ENCODE assay signal across 14 mouse cellular contexts in the genomic region with DNA sequence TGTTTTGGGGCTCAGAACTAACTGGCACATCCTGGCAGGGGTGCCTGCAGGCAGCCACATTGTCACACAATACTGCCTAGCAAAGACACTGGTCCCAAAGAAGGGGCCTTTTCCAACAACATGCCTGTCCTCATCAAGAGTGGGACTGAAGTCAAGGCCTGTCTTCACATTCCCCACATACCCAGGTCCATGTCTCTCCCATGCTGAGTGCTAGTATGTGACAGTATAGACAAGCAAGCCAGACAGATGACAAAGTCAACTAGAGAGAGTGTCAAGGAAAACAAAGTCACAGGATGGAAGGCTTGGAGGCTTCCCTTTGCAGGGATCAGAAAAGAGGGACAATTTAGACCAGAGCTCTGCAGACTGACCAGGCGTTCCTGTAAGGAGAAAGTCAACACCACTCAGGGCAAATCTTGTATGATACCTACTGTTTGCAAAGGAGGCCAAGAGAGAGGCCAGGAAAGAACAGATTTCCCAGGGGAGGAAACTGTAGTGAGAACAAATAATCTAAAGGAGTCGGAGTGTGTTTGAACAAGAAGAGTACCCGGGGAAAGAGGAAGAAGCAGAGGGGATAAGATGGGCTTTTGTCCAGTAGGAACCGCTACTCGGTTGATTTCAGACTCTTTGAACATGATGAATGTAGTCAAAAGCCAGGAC.
"Had no signal": no experiment of that assay in that cellular context is flagged by ENCODE, and none has a peak within 500 bp of the region (broad histone marks: within the 10 kb centered on the region; RNA-seq: fewer than 3 reads in every experiment).

No protein-coding gene starts in this region.

- ATAC-seq: liver, embryonic 12.5 days; midbrain, embryonic 13.5 days had no signal

- H3K27me3 ChIP-seq: limb, embryonic 15.5 days; liver, embryonic 12.5 days; midbrain, embryonic 13.5 days; neural tube, embryonic 15.5 days had no signal

- H3K4me2 ChIP-seq: limb, embryonic 15.5 days; liver, embryonic 12.5 days; midbrain, embryonic 13.5 days; neural tube, embryonic 15.5 days had no signal

- DNase-seq: kidney, adult 9 months; kidney, postnatal 36 days; layer of hippocampus, adult 9-11 months; layer of hippocampus, postnatal 36 days; lung, postnatal 14 days; right cerebral cortex, adult 18-20 months; right cerebral cortex, postnatal 25 days; thymus, postnatal 36 days had no signal

- H3K9ac ChIP-seq: limb, embryonic 15.5 days; liver, embryonic 12.5 days; midbrain, embryonic 13.5 days; neural tube, embryonic 15.5 days had no signal

- H3K36me3 ChIP-seq: limb, embryonic 15.5 days; liver, embryonic 12.5 days; midbrain, embryonic 13.5 days; neural tube, embryonic 15.5 days had no signal

- H3K27ac ChIP-seq: kidney, postnatal 0 days; limb, embryonic 15.5 days; liver, embryonic 12.5 days; midbrain, embryonic 13.5 days; neural tube, embryonic 15.5 days had no signal

- H3K4me1 ChIP-seq: limb, embryonic 15.5 days; liver, embryonic 12.5 days; midbrain, embryonic 13.5 days; neural tube, embryonic 15.5 days had no signal

- H3K9me3 ChIP-seq: limb, embryonic 15.5 days; liver, embryonic 12.5 days; midbrain, embryonic 13.5 days; neural tube, embryonic 15.5 days had no signal

- H3K4me3 ChIP-seq: limb, embryonic 15.5 days; liver, embryonic 12.5 days; midbrain, embryonic 13.5 days; myocyte; neural tube, embryonic 15.5 days had no signal
